Comparison of ENCODE assay signal across 20 mouse cellular contexts in the genomic region with DNA sequence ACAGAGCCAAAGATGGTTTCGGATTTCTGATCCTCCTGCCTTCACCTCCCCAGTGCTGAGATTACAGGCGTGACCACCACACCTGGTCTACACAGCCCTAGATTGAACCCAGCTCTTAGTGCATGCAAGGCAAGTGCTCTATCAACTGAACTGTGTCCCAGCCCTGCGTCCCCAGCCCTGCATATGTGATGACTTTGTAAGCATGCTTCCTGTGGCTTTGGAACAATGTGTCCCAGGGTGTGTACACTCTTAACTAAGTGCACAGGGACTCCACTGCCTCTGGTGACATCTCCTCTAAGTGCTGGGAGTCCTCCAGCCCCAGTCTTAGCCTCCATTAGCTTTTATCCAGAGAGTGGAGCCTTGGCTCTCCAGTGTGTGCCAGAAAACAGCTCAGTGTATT. TPM values are rescaled to one million over a fixed set of nuclear protein-coding genes. Genes with fewer than 3 reads are reported as not detected.
"Had no signal": no experiment of that assay in that cellular context is flagged by ENCODE, and none has a peak within 500 bp of the region (broad histone marks: within the 10 kb centered on the region; RNA-seq: fewer than 3 reads in every experiment).

No protein-coding gene starts in this region.

- DNase-seq: forebrain, postnatal 0 days; gastrocnemius, postnatal 14 days; gastrocnemius, postnatal 36 days; kidney, adult 11 months; kidney, adult 8-10 months; kidney, postnatal 14 days; layer of hippocampus, adult 9-11 months; layer of hippocampus, postnatal 36 days; left cerebral cortex, postnatal 4 days had no signal

- H3K4me3 ChIP-seq: hindbrain, embryonic 13.5 days; hindbrain, embryonic 15.5 days; limb, embryonic 13.5 days; limb, embryonic 15.5 days; liver, embryonic 12.5 days had no signal

- H3K36me3 ChIP-seq: hindbrain, embryonic 13.5 days; hindbrain, embryonic 15.5 days; limb, embryonic 13.5 days; limb, embryonic 15.5 days; liver, embryonic 12.5 days had no signal

- H3K27ac ChIP-seq: hindbrain, embryonic 13.5 days; hindbrain, embryonic 15.5 days; hindbrain, postnatal 0 days; kidney, postnatal 0 days; limb, embryonic 13.5 days; limb, embryonic 15.5 days; liver, embryonic 12.5 days; liver, embryonic 14.5 days had no signal

- H3K9ac ChIP-seq: forebrain, postnatal 0 days; hindbrain, embryonic 13.5 days; hindbrain, embryonic 15.5 days; limb, embryonic 13.5 days; limb, embryonic 15.5 days; liver, embryonic 12.5 days; liver, embryonic 14.5 days had no signal

- ATAC-seq: forebrain, postnatal 0 days; hindbrain, postnatal 0 days; intestine, embryonic 16.5 days; liver, embryonic 12.5 days had no signal

- H3K9me3 ChIP-seq: hindbrain, embryonic 13.5 days; hindbrain, embryonic 15.5 days; limb, embryonic 13.5 days; limb, embryonic 15.5 days had no signal

- H3K4me2 ChIP-seq: heart, embryonic 11.5 days; hindbrain, embryonic 13.5 days; hindbrain, embryonic 15.5 days; limb, embryonic 13.5 days; limb, embryonic 15.5 days; liver, embryonic 12.5 days had no signal

RNA-seq across cellular contexts. Expression of gene Ptgis, which starts 47.0 kb away (rescaled TPM):
- total RNA-seq: hematopoietic stem cell, adult 5-6 weeks had no signal
